In genomic region chr6:88756992-88757391, GRCm38 (mm10) we compare ENCODE assay signal across 21 mouse cellular contexts. TPM values are rescaled to one million over a fixed set of nuclear protein-coding genes. Genes with fewer than 3 reads are reported as not detected.
DNase-seq lines count a peak whose midpoint lies in the region; ATAC-seq and TF ChIP-seq lines count a peak whose summit lies in the region.
"Had no signal": no experiment of that assay in that cellular context is flagged by ENCODE, and none has a peak within 500 bp of the region (broad histone marks: within the 10 kb centered on the region; RNA-seq: fewer than 3 reads in every experiment).

No protein-coding gene starts in this region.

- DNase-seq in left cerebral cortex, adult 2 months (ENCODE audit: extremely low spot score in 1 of 2, low spot score in 2 of 2), result no peak
- no peak for DNase-seq in left cerebral cortex, postnatal 14 days (ENCODE audit: low spot score in 2 of 2)
- DNase-seq in CD4-positive helper T cell, adult 2 months (ENCODE audit: low read depth, low spot score), result peak; percentile 37
- peak; percentile 7 to 33 for DNase-seq in natural killer cell, adult 2 months (ENCODE audit: low spot score in 2 of 2)
- no peak for DNase-seq in urinary bladder, postnatal 25 days (ENCODE audit: low spot score)
- DNase-seq: cerebellum, adult 18-20 months; cerebellum, postnatal 36 days; gastrocnemius, postnatal 25 days; kidney, adult 2 months; kidney, postnatal 4 days; left cerebral cortex, postnatal 4 days; right cerebral cortex, adult 18-20 months; spleen, adult 18-20 months had no signal

- ATAC-seq in cerebellum, adult (ENCODE audit: insufficient number of reproducible peaks, low FRiP score, low TSS enrichment), result no peak
- ATAC-seq: forebrain, embryonic 13.5 days; midbrain, embryonic 16.5 days had no signal

- H3K4me1 ChIP-seq in brown adipose tissue, adult 24 weeks (ENCODE audit: control insufficient read depth, insufficient read depth, insufficient read length, low read length), result peaks cover 79% of the 10 kb centered on the region

- H3K27ac ChIP-seq in left cerebral cortex, adult 2 months, result peak overlapping the region; percentile 47
- peak overlapping the region; percentile 93 for H3K27ac ChIP-seq in brown adipose tissue, adult 24 weeks (replicated peaks; ENCODE audit: low read depth, low read length)
- H3K27ac ChIP-seq: embryonic facial prominence, embryonic 10.5 days; forebrain, embryonic 13.5 days; hindbrain, embryonic 15.5 days; stomach, embryonic 15.5 days had no signal

- intact Hi-C loops in left cerebral cortex, adult 2 months (cut with DNase I), result no loop called here
- intact Hi-C loops in left cerebral cortex, postnatal 14 days (cut with DNase I), result no loop called here

- H3K4me3 ChIP-seq in left cerebral cortex, adult 2 months, result no peak overlapping the region
- H3K4me3 ChIP-seq in brown adipose tissue, adult 24 weeks (ENCODE audit: insufficient read depth, low read depth, low read length), result no peak overlapping the region
- H3K4me3 ChIP-seq: embryonic facial prominence, embryonic 10.5 days; forebrain, embryonic 13.5 days; heart, embryonic 12.5 days; hindbrain, embryonic 15.5 days; stomach, embryonic 15.5 days had no signal

- no peak for TF ChIP-seq CTCF in left cerebral cortex, adult 2 months (IDR thresholded peaks at IDR 0.05)

RNA-seq across cellular contexts. Expression of gene Mgll, which starts 32.8 kb away (rescaled TPM):
- total RNA-seq in left cerebral cortex, adult 2 months (2021), result 100 to 1,000 TPM; 185 to 189 TPM
- total RNA-seq in left cerebral cortex, postnatal 14 days (2021), result 100 to 1,000 TPM; 152 to 153 TPM
- polyA plus RNA-seq in brown adipose tissue, adult 24 weeks (2012; ENCODE audit: insufficient read depth, insufficient read length, missing spikeins), result 257 and 493 TPM in 2 replicates

Comparison
In these comparisons a context has a peak if more than half of its experiments do, and no peak if none do; other contexts are left out.
1. DNase-seq: peak in CD4-positive helper T cell, adult 2 months (single experiment) and natural killer cell, adult 2 months (2 of 2); none in left cerebral cortex, adult 2 months (0 of 2), left cerebral cortex, postnatal 14 days (0 of 2) and urinary bladder, postnatal 25 days (single experiment).